Mouse (Mus musculus): ENCODE measurements around the gene Dntt. TPM values are rescaled to one million over a fixed set of nuclear protein-coding genes. Genes with fewer than 3 reads are reported as not detected.

Gene Dntt
- polyA plus RNA-seq, 1 experiment, result 0.43 TPM

DNA sequence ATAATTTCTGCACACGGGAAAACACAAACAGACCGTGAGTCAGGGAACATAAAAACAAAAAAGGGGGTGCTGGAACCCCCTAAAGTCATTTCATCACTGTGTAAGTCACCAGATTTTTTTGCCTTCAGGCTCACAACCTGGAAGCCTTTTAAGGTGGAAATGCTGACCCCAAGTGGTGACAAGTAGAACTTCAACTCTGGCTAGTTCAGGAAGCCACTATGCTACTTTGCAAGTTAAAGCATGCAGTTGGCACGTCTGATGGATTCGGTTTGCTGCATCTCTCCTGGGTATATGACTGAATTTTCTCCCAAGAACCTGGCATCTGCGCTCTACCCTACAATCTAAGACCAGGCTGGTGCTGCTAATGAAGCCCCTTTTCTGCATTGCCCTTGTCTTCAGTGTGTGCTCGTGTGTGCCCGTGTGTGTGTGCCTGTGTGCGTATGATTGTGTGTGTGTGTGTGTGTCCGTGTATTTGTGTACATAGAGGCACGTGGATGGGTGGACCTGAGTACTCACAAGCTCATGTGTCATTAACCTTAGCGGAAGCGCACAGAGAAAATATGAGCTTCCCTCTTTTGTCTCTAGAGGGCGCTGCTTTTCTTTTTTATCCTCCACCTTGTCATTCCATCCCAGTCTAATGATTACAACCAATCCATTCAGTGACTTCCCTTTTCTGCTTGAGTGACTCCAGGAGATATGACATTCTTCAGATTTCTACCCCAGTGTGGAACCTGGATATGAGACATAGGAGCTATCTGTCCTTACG, 12.9 kb upstream of the Dntt start:
- H3K27me3 ChIP-seq (ENCODE audit: control insufficient read depth, insufficient read depth, low read length), result no peaks in the 10 kb centered on the region
- peaks cover 14% of the 10 kb centered on the region; the same call in 1 of the 2 replicates for H3K4me1 ChIP-seq (ENCODE audit: control insufficient read depth, insufficient read depth, insufficient read length)
- WGBS, result 8% methylated on average over 14 of the region's 14 CpGs
- DNase-seq (ENCODE audit: low read depth in 1 of 2, low spot score in 2 of 2), result peak; percentile 77 to 79
- peak overlapping the region; percentile 2; the same call in 1 of the 2 replicates for H3K4me3 ChIP-seq (ENCODE audit: extremely low read depth, insufficient read depth, insufficient read length)
- peak overlapping the region; percentile 4; the same call in 1 of the 2 replicates for H3K27ac ChIP-seq (ENCODE audit: insufficient read depth, low read length)
- H3K36me3 ChIP-seq (ENCODE audit: control insufficient read depth, insufficient read depth, low read length), result no peaks in the 10 kb centered on the region
- peak; percentile 54; the same call in 1 of the 2 replicates for TF ChIP-seq CTCF (IDR thresholded peaks at IDR 0.05; ENCODE audit: extremely low read depth, insufficient read depth, insufficient read length, insufficient replicate concordance)
- no peak for TF ChIP-seq POLR2A (IDR thresholded peaks at IDR 0.05; ENCODE audit: low read depth, low read length)

DNA sequence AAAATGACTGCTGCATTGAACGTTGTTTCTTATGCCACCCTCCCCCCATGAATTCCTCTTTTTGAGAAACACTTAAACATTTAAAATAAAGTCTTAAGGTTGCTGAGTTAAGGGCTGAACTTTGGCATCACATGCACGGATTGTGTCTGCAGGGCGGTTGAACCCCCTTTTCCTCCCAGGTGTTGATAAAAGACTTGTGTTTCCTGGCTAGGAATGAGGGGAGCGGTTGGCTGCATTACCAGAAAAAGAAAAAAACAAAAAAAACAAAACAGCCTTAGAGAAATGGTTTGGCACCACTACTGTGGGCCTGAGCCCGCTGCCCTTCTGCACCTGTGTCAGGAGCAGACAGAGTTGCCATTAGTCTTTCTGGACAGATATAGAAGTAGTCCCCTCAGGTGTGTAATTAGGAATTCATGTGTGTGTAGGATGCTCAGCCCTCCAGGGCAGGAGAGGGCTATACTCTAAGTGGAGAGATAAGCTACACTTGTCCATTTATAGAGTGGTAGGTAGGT, 9.9 kb upstream of the Dntt start:
- TF ChIP-seq CTCF (IDR thresholded peaks at IDR 0.05; ENCODE audit: extremely low read depth, insufficient read depth, insufficient read length, insufficient replicate concordance) (no peak), POLR2A (IDR thresholded peaks at IDR 0.05; ENCODE audit: low read depth, low read length) (no peak)
- H3K4me1 ChIP-seq (ENCODE audit: control insufficient read depth, insufficient read depth, insufficient read length), result peaks cover 11% of the 10 kb centered on the region; the same call in 1 of the 2 replicates
- H3K4me3 ChIP-seq (ENCODE audit: extremely low read depth, insufficient read depth, insufficient read length), result no peak overlapping the region
- no peak for DNase-seq (ENCODE audit: low read depth in 1 of 2, low spot score in 2 of 2)
- H3K27me3 ChIP-seq (ENCODE audit: control insufficient read depth, insufficient read depth, low read length), result no peaks in the 10 kb centered on the region
- WGBS, result 29% methylated on average over 5 of the region's 5 CpGs
- no peaks in the 10 kb centered on the region for H3K36me3 ChIP-seq (ENCODE audit: control insufficient read depth, insufficient read depth, low read length)
- H3K27ac ChIP-seq (ENCODE audit: insufficient read depth, low read length), result no peak overlapping the region

DNA sequence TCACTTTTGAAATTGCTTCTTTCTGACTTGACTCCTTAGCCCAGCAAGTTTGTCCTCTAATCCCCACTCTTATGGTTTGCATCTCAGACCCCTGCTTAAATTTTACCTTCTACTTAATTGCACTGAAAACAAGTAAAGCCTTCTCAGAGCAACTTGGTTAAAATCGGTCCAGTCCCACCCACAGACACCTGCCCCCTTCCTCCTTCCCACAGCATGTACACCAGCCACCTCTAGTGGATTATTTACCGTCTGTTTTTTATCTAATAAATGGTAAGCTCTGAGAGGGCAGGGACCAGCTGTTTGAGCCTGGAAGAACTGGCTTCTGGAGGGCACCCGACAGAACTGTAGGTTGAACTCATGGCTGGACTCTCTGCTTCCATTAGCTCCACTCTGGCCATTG, 8.5 kb upstream of the Dntt start:
- Histone ChIP-seq H3K4me1 (ENCODE audit: control insufficient read depth, insufficient read depth, insufficient read length) (peaks cover 8% of the 10 kb centered on the region; the same call in 1 of the 2 replicates), H3K27me3 (ENCODE audit: control insufficient read depth, insufficient read depth, low read length) (no peaks in the 10 kb centered on the region), H3K27ac (ENCODE audit: insufficient read depth, low read length) (no peak overlapping the region), H3K4me3 (ENCODE audit: extremely low read depth, insufficient read depth, insufficient read length) (no peak overlapping the region), H3K36me3 (ENCODE audit: control insufficient read depth, insufficient read depth, low read length) (no peaks in the 10 kb centered on the region)
- no peak for TF ChIP-seq POLR2A (IDR thresholded peaks at IDR 0.05; ENCODE audit: low read depth, low read length)
- no peak for TF ChIP-seq CTCF (IDR thresholded peaks at IDR 0.05; ENCODE audit: extremely low read depth, insufficient read depth, insufficient read length, insufficient replicate concordance)
- 35% methylated on average over 3 of the region's 3 CpGs for WGBS
- no peak for DNase-seq (ENCODE audit: low read depth in 1 of 2, low spot score in 2 of 2)

DNA sequence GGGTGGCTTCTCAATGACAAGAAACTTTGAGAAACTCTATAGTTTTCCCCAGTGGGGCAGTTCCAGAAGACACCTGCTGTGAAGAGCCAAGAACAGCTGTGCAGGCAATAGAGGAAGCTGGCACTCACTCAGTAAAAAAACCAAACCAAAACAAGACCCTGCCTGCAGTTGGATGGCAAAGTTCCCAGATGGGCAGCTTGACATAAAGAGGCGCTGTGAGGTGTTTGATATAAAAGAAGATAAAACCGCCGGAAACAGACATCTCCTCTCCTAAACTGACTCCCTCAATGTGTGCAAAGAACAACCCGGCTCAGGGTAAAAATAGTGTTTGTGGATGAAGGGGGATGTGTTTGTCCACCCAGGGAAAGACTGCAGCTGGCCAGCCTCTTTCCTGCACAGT, 6.8 kb upstream of the Dntt start:
- WGBS, result 7% methylated on average over 4 of the region's 4 CpGs
- TF ChIP-seq POLR2A (IDR thresholded peaks at IDR 0.05; ENCODE audit: low read depth, low read length) (no peak), CTCF (IDR thresholded peaks at IDR 0.05; ENCODE audit: extremely low read depth, insufficient read depth, insufficient read length, insufficient replicate concordance) (no peak)
- no peak for DNase-seq (ENCODE audit: low read depth in 1 of 2, low spot score in 2 of 2)
- no peaks in the 10 kb centered on the region for H3K36me3 ChIP-seq (ENCODE audit: control insufficient read depth, insufficient read depth, low read length)
- H3K27me3 ChIP-seq (ENCODE audit: control insufficient read depth, insufficient read depth, low read length), result no peaks in the 10 kb centered on the region
- H3K4me3 ChIP-seq (ENCODE audit: extremely low read depth, insufficient read depth, insufficient read length), result no peak overlapping the region
- no peak overlapping the region for H3K27ac ChIP-seq (ENCODE audit: insufficient read depth, low read length)
- H3K4me1 ChIP-seq (ENCODE audit: control insufficient read depth, insufficient read depth, insufficient read length), result peaks cover 12% of the 10 kb centered on the region; the same call in 1 of the 2 replicates

DNA sequence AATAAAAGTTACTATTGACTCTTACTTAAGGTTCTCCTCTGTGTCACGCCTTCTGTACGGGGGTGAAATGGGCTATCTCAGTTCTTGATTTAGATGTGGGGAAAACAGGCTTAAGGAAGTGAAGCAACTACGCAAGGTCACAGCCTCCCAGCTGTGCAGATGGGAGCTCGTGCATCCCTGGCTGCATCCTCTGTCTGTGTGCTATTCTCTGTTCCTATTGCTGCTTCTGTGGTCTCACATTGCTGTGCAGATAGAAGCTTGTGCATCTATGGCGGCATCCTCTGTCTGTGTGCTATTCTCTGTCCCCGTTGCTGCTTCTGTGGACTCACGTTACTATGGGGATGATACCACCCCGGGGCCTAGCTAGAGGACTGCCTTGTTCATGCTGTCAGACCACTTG, 2.5 kb upstream of the Dntt start:
- H3K4me3 ChIP-seq (ENCODE audit: extremely low read depth, insufficient read depth, insufficient read length), result no peak overlapping the region
- no peaks in the 10 kb centered on the region for H3K36me3 ChIP-seq (ENCODE audit: control insufficient read depth, insufficient read depth, low read length)
- no peaks in the 10 kb centered on the region for H3K27me3 ChIP-seq (ENCODE audit: control insufficient read depth, insufficient read depth, low read length)
- TF ChIP-seq CTCF (IDR thresholded peaks at IDR 0.05; ENCODE audit: extremely low read depth, insufficient read depth, insufficient read length, insufficient replicate concordance) (no peak), POLR2A (IDR thresholded peaks at IDR 0.05; ENCODE audit: low read depth, low read length) (no peak)
- H3K27ac ChIP-seq (ENCODE audit: insufficient read depth, low read length), result no peak overlapping the region
- 38% methylated on average over 8 of the region's 8 CpGs for WGBS
- H3K4me1 ChIP-seq (ENCODE audit: control insufficient read depth, insufficient read depth, insufficient read length), result peaks cover 17% of the 10 kb centered on the region; the same call in 1 of the 2 replicates
- DNase-seq (ENCODE audit: low read depth in 1 of 2, low spot score in 2 of 2), result no peak

DNA sequence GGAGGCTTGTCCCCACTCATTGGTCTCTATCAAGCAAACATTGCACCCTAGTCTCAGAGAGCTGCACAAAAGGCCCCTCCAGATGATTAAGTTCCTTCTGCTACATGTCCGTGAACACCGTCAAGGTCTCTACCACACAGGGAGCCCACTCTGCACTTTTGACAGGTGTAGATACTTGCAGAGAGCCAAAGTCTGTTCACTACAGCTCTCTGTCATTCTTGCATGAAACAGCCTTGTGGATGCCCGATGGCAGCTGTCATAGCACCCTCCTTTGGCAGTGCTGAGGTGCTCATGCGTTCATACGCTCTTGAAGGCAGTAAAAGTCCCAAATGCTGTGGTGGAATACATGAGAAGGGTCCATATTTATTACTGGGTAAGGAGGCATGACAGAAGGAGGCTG, 2.1 kb upstream of the Dntt start:
- Histone ChIP-seq H3K27me3 (ENCODE audit: control insufficient read depth, insufficient read depth, low read length) (no peaks in the 10 kb centered on the region), H3K4me1 (ENCODE audit: control insufficient read depth, insufficient read depth, insufficient read length) (peaks cover 16% of the 10 kb centered on the region; the same call in 1 of the 2 replicates), H3K4me3 (ENCODE audit: extremely low read depth, insufficient read depth, insufficient read length) (no peak overlapping the region), H3K36me3 (ENCODE audit: control insufficient read depth, insufficient read depth, low read length) (no peaks in the 10 kb centered on the region), H3K27ac (ENCODE audit: insufficient read depth, low read length) (no peak overlapping the region)
- 36% methylated on average over 5 of the region's 5 CpGs for WGBS
- no peak for DNase-seq (ENCODE audit: low read depth in 1 of 2, low spot score in 2 of 2)
- no peak for TF ChIP-seq POLR2A (IDR thresholded peaks at IDR 0.05; ENCODE audit: low read depth, low read length)
- no peak for TF ChIP-seq CTCF (IDR thresholded peaks at IDR 0.05; ENCODE audit: extremely low read depth, insufficient read depth, insufficient read length, insufficient replicate concordance)

DNA sequence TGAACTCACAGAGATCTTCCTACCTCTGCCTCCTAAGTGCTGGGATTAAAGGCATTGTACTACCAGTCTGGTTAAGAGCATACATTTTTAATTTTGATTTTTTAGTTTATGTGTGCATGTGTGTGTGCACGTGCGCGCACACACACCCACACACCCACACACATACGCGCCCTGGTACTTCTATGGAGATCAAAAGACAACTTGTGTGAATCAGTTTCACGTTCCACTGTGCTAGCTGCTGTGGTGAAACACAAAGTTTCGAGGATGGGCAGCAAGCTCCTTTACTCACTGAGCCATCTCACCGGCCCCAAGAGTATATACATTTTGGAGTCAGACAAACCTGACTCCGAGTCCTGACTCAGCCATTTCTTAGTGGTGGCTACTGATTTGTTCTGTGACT, 1.5 kb upstream of the Dntt start:
- TF ChIP-seq CTCF (IDR thresholded peaks at IDR 0.05; ENCODE audit: extremely low read depth, insufficient read depth, insufficient read length, insufficient replicate concordance) (no peak), POLR2A (IDR thresholded peaks at IDR 0.05; ENCODE audit: low read depth, low read length) (no peak)
- H3K27me3 ChIP-seq (ENCODE audit: control insufficient read depth, insufficient read depth, low read length), result no peaks in the 10 kb centered on the region
- H3K36me3 ChIP-seq (ENCODE audit: control insufficient read depth, insufficient read depth, low read length), result no peaks in the 10 kb centered on the region
- DNase-seq (ENCODE audit: low read depth in 1 of 2, low spot score in 2 of 2), result no peak
- no peak overlapping the region for H3K4me3 ChIP-seq (ENCODE audit: extremely low read depth, insufficient read depth, insufficient read length)
- H3K4me1 ChIP-seq (ENCODE audit: control insufficient read depth, insufficient read depth, insufficient read length), result peaks cover 14% of the 10 kb centered on the region; the same call in 1 of the 2 replicates
- H3K27ac ChIP-seq (ENCODE audit: insufficient read depth, low read length), result no peak overlapping the region
- 43% methylated on average over 9 of the region's 9 CpGs for WGBS
